Mouse (Mus musculus): ENCODE measurements around the gene Hs3st6.

GRCm38 (mm10) chr17:24716166-24716682 is 36.6 kb upstream of the Hs3st6 start:
- TF ChIP-seq CTCF (IDR thresholded peaks at IDR 0.05; ENCODE audit: insufficient read depth, low read length) (no peak), POLR2A (IDR thresholded peaks at IDR 0.05; ENCODE audit: borderline replicate concordance, extremely low read depth, low read depth, low read length) (no peak)

Measured in lung, adult 2 months (tissue).